Mouse (Mus musculus): Measurements from ENCODE around the gene Tdrd9. TPM values are rescaled to one million over a fixed set of nuclear protein-coding genes. Genes with fewer than 3 reads are reported as not detected.
"Not testable (repeated sequence)": the region's sequence is repeated elsewhere in the genome, so short reads cannot be mapped to it uniquely, and the experiment has no call there.

The Tdrd9 gene
- polyA plus RNA-seq, 1 experiment from 2014 or later = 0.98 TPM

- Histone ChIP-seq H3K27me3 (no peaks in the 10 kb centered on the region), H3K4me2 (replicated peaks) (peak overlapping the region; percentile 55), H3K4me1 (peaks cover 14% of the 10 kb centered on the region), H3K36me3 (no peaks in the 10 kb centered on the region), H3K4me3 (peak overlapping the region; percentile 21), H3K9ac (no peak overlapping the region), H3K27ac (no peak overlapping the region), H3K9me3 (peaks cover 4% of the 10 kb centered on the region; the same call in 1 of the 2 replicates)
- 38% methylated on average over 12 of the region's 12 CpGs for WGBS
- peak; percentile 78 for ATAC-seq (ENCODE audit: low FRiP score, low read depth)
These were observed 41.3 kb downstream of the Tdrd9 start for GRCm38 (mm10) chr12:112012511-112013270.

- H3K4me1 ChIP-seq = peaks cover 14% of the 10 kb centered on the region
- WGBS = 33% methylated on average over 14 of the region's 14 CpGs
- ATAC-seq (ENCODE audit: low FRiP score, low read depth) = peak; percentile 42; the same call in 1 of the 2 replicates
These were observed 42.0 kb downstream of the Tdrd9 start for GRCm38 (mm10) chr12:112013271-112013801.

GRCm38 (mm10) chr12:112016346-112016745 is 45.0 kb downstream of the Tdrd9 start:
- Histone ChIP-seq H3K4me2 (replicated peaks) (no peak overlapping the region), H3K27me3 (no peaks in the 10 kb centered on the region), H3K27ac (peak overlapping the region; percentile 79; the same call in 1 of the 2 replicates), H3K4me1 (peaks cover 14% of the 10 kb centered on the region), H3K4me3 (no peak overlapping the region), H3K9me3 (peaks cover 7% of the 10 kb centered on the region), H3K36me3 (no peaks in the 10 kb centered on the region), H3K9ac (no peak overlapping the region)
- ATAC-seq (ENCODE audit: low FRiP score, low read depth) = no peak
- 21% methylated on average over 4 of the region's 4 CpGs for WGBS

More at GRCm38 (mm10) chr12:112013271-112013801, 42.0 kb downstream of the Tdrd9 start:
- Histone ChIP-seq H3K36me3 (no peaks in the 10 kb centered on the region), H3K4me2 (replicated peaks) (peak overlapping the region; percentile 55), H3K27me3 (no peaks in the 10 kb centered on the region), H3K9ac (no peak overlapping the region), H3K4me3 (peak overlapping the region; percentile 21), H3K9me3 (peaks cover 4% of the 10 kb centered on the region; the same call in 1 of the 2 replicates), H3K27ac (no peak overlapping the region)

- Histone ChIP-seq H3K9ac (no peak overlapping the region), H3K4me3 (no peak overlapping the region), H3K36me3 (no peaks in the 10 kb centered on the region), H3K27ac (no peak overlapping the region), H3K4me1 (no peaks in the 10 kb centered on the region), H3K27me3 (no peaks in the 10 kb centered on the region), H3K4me2 (replicated peaks) (no peak overlapping the region), H3K9me3 (peaks cover 7% of the 10 kb centered on the region)
- ATAC-seq (ENCODE audit: low FRiP score, low read depth) = no peak
- 80% methylated on average over 2 of the region's 2 CpGs for WGBS
These were observed 51.9 kb downstream of the Tdrd9 start for GRCm38 (mm10) chr12:112023306-112023705.

- H3K4me2 ChIP-seq (replicated peaks) = no peak overlapping the region
- H3K27ac ChIP-seq = no peak overlapping the region
- no peaks in the 10 kb centered on the region for H3K27me3 ChIP-seq
- no peaks in the 10 kb centered on the region for H3K36me3 ChIP-seq
- no peaks in the 10 kb centered on the region for H3K4me1 ChIP-seq
- no peak overlapping the region for H3K9ac ChIP-seq
- peaks cover 7% of the 10 kb centered on the region for H3K9me3 ChIP-seq
- WGBS = 83% methylated on average over 17 of the region's 17 CpGs
- H3K4me3 ChIP-seq = no peak overlapping the region
- no peak for ATAC-seq (ENCODE audit: low FRiP score, low read depth)
These were observed 53.4 kb downstream of the Tdrd9 start for GRCm38 (mm10) chr12:112024581-112025310.

- H3K4me1 ChIP-seq = no peaks in the 10 kb centered on the region
- no peak overlapping the region for H3K4me3 ChIP-seq
- peaks cover 4% of the 10 kb centered on the region for H3K9me3 ChIP-seq
- no peak overlapping the region for H3K27ac ChIP-seq
- no peak overlapping the region for H3K4me2 ChIP-seq (replicated peaks)
- ATAC-seq (ENCODE audit: low FRiP score, low read depth) = no peak
- no peaks in the 10 kb centered on the region for H3K27me3 ChIP-seq
- H3K9ac ChIP-seq = no peak overlapping the region
- 90% methylated on average over 13 of the region's 13 CpGs for whole genome bisulfite sequencing
- no peaks in the 10 kb centered on the region for H3K36me3 ChIP-seq
These were observed 54.1 kb downstream of the Tdrd9 start for GRCm38 (mm10) chr12:112025457-112025856.

- H3K4me3 ChIP-seq = no peak overlapping the region
- ATAC-seq (ENCODE audit: low FRiP score, low read depth) = no peak
- H3K4me1 ChIP-seq = no peaks in the 10 kb centered on the region
- H3K9ac ChIP-seq = no peak overlapping the region
- no peaks in the 10 kb centered on the region for H3K36me3 ChIP-seq
- H3K9me3 ChIP-seq = peaks cover 4% of the 10 kb centered on the region
- 74% methylated on average over 14 of the region's 14 CpGs for WGBS
- H3K4me2 ChIP-seq (replicated peaks) = no peak overlapping the region
- no peak overlapping the region for H3K27ac ChIP-seq
- H3K27me3 ChIP-seq = no peaks in the 10 kb centered on the region
These were observed 54.7 kb downstream of the Tdrd9 start for GRCm38 (mm10) chr12:112025907-112026645.

- Histone ChIP-seq H3K27ac (no peak overlapping the region), H3K27me3 (no peaks in the 10 kb centered on the region), H3K4me3 (no peak overlapping the region), H3K36me3 (no peaks in the 10 kb centered on the region), H3K4me1 (no peaks in the 10 kb centered on the region), H3K4me2 (replicated peaks) (no peak overlapping the region), H3K9ac (no peak overlapping the region), H3K9me3 (no peaks in the 10 kb centered on the region)
- no peak for ATAC-seq (ENCODE audit: low FRiP score, low read depth)
- 80% methylated on average over 4 of the region's 4 CpGs for WGBS
These were observed 56.0 kb downstream of the Tdrd9 start for GRCm38 (mm10) chr12:112027408-112027807.

GRCm38 (mm10) chr12:112033409-112033975 is 62.1 kb downstream of the Tdrd9 start:
- H3K4me3 ChIP-seq = no peak overlapping the region
- H3K36me3 ChIP-seq = no peaks in the 10 kb centered on the region
- H3K27ac ChIP-seq = no peak overlapping the region
- no peaks in the 10 kb centered on the region for H3K27me3 ChIP-seq
- no peak for ATAC-seq (ENCODE audit: low FRiP score, low read depth)
- WGBS = 78% methylated on average over 10 of the region's 10 CpGs
- H3K4me2 ChIP-seq (replicated peaks) = no peak overlapping the region
- H3K4me1 ChIP-seq = no peaks in the 10 kb centered on the region
- H3K9ac ChIP-seq = no peak overlapping the region
- no peaks in the 10 kb centered on the region for H3K9me3 ChIP-seq

GRCm38 (mm10) chr12:112035341-112036100 is 64.2 kb downstream of the Tdrd9 start:
- H3K36me3 ChIP-seq; H3K9ac ChIP-seq; H3K4me2 ChIP-seq (replicated peaks); H3K27ac ChIP-seq; ATAC-seq (ENCODE audit: low FRiP score, low read depth); H3K4me1 ChIP-seq; H3K27me3 ChIP-seq; H3K4me3 ChIP-seq; H3K9me3 ChIP-seq: not testable (repeated sequence)
- WGBS = 86% methylated on average over 6 of the region's 6 CpGs

- no peaks in the 10 kb centered on the region for H3K36me3 ChIP-seq
- H3K27me3 ChIP-seq = no peaks in the 10 kb centered on the region
- no peak overlapping the region for H3K27ac ChIP-seq
- H3K4me3 ChIP-seq = no peak overlapping the region
- H3K4me2 ChIP-seq (replicated peaks) = no peak overlapping the region
- 92% methylated on average over 10 of the region's 10 CpGs for WGBS
- no peak for ATAC-seq (ENCODE audit: low FRiP score, low read depth)
- H3K9ac ChIP-seq = no peak overlapping the region
- no peaks in the 10 kb centered on the region for H3K9me3 ChIP-seq
- no peaks in the 10 kb centered on the region for H3K4me1 ChIP-seq
These were observed 67.1 kb downstream of the Tdrd9 start for GRCm38 (mm10) chr12:112038441-112038840.
